Mouse (Mus musculus) liver, embryonic 11.5 days (tissue): Measurements from ENCODE around the gene Dach1. TPM values are rescaled to one million over a fixed set of nuclear protein-coding genes. Genes with fewer than 3 reads are reported as not detected.

ENCODE experiments used
- ATAC-seq: fragments of 200-750 bp; cut with Nextera tagmentation; replicated peaks from 2 replicates; pipeline ENCODE4 v1.8.0; 2017; ENCODE audit warnings: moderate number of reproducible peaks, mild to moderate bottlenecking, moderate TSS enrichment, moderate library complexity; ENCODE audit not compliant: low FRiP score
- DNase-seq: peaks from one replicate; pipeline ENCODE4 v3.0.0-alpha.2; 2017; ENCODE audit warnings: low spot score
- H3K27ac ChIP-seq: fragments of 300-500 bp; sonication (generic); 2 replicates; pipeline ENCODE4 v1.5.1; 2014; ENCODE audit warnings: mild to moderate bottlenecking, low read depth, low read length, control low read depth
- H3K27me3 ChIP-seq: fragments of 300-500 bp; sonication (generic); replicated peaks from 2 replicates; pipeline ENCODE4 v1.6.1; 2014; ENCODE audit warnings: low read length, mixed read lengths; ENCODE audit not compliant: control insufficient read depth, insufficient read depth
- H3K36me3 ChIP-seq: fragments of 300-500 bp; sonication (generic); 2 replicates; pipeline ENCODE4 v1.6.1; 2014; ENCODE audit warnings: mild to moderate bottlenecking, low read length, moderate library complexity, mixed read lengths; ENCODE audit not compliant: control insufficient read depth, insufficient read depth
- H3K4me1 ChIP-seq: fragments of 300-500 bp; sonication (generic); replicated peaks from 2 replicates; pipeline ENCODE4 v1.6.1; 2014; ENCODE audit warnings: low read length, mixed read lengths; ENCODE audit not compliant: control insufficient read depth, insufficient read depth
- H3K4me2 ChIP-seq: fragments of 300-500 bp; sonication (generic); 2 replicates; pipeline ENCODE4 v1.6.1; 2014; ENCODE audit warnings: mild to moderate bottlenecking, control low read depth, moderate library complexity
- H3K4me3 ChIP-seq: fragments of 300-500 bp; sonication (generic); 2 replicates; pipeline ENCODE4 v1.5.1; 2014; ENCODE audit warnings: low read depth, low read length, control low read depth
- H3K9ac ChIP-seq: fragments of 300-500 bp; sonication (generic); 2 replicates; pipeline ENCODE4 v1.6.1; 2014; ENCODE audit warnings: low read depth, low read length, control low read depth
- H3K9me3 ChIP-seq: fragments of 300-500 bp; sonication (generic); 2 replicates; pipeline ENCODE4 v1.6.1; 2016; ENCODE audit warnings: low read length, inconsistent platforms, mixed read lengths; ENCODE audit not compliant: control insufficient read depth
- WGBS: fragments of 180-500 bp; shearing (Covaris S2); extraction: QIAGEN DNeasy Blood & Tissue Kit; methylation state at CpG from one replicate; pipeline ENCODE4 v1.1.7; 2014; 5-methylcytosine and 5-hydroxymethylcytosine counted together
- polyA plus RNA-seq: library from polyadenylated mRNA; unstranded; fragments of >200 nt; fragmentation: Nextera tagmentation; extraction: Ambion mirVana; gene quantifications from 2 replicates; pipeline ENCODE4 v1.2.1, GENCODE M21; 2014

The Dach1 gene
- polyA plus RNA-seq, 1 experiment from 2014 or later, result 0.70 TPM

GRCm38 (mm10) chr14:97881976-97882375 lies 287.6 kb downstream of the Dach1 start:
- WGBS, result 36% methylated on average over 1 of the region's 1 CpGs
- no peak overlapping the region for H3K27ac ChIP-seq
- H3K4me2 ChIP-seq, result no peak overlapping the region
- H3K36me3 ChIP-seq, result no peaks in the 10 kb centered on the region
- DNase-seq (no peak), ATAC-seq (no peak)
- no peak overlapping the region for H3K4me3 ChIP-seq
- no peak overlapping the region for H3K9ac ChIP-seq
- H3K27me3 ChIP-seq, result no peaks in the 10 kb centered on the region
- no peaks in the 10 kb centered on the region for H3K4me1 ChIP-seq
- H3K9me3 ChIP-seq, result no peaks in the 10 kb centered on the region

- Histone ChIP-seq H3K4me1 (no peaks in the 10 kb centered on the region), H3K4me2 (no peak overlapping the region), H3K27me3 (no peaks in the 10 kb centered on the region), H3K27ac (no peak overlapping the region), H3K9me3 (no peaks in the 10 kb centered on the region), H3K9ac (no peak overlapping the region), H3K36me3 (no peaks in the 10 kb centered on the region), H3K4me3 (no peak overlapping the region)
- DNase-seq (no peak), ATAC-seq (no peak)
- 72% methylated on average over 2 of the region's 2 CpGs for WGBS
These were observed 298.6 kb downstream of the Dach1 start for GRCm38 (mm10) chr14:97871001-97871400.

GRCm38 (mm10) chr14:97858384-97858783 lies 311.2 kb downstream of the Dach1 start:
- ATAC-seq, result no peak
- 83% methylated on average over 3 of the region's 3 CpGs for WGBS
- Histone ChIP-seq H3K4me3 (no peak overlapping the region), H3K27ac (no peak overlapping the region), H3K36me3 (no peaks in the 10 kb centered on the region), H3K9me3 (no peaks in the 10 kb centered on the region), H3K4me1 (no peaks in the 10 kb centered on the region), H3K9ac (no peak overlapping the region), H3K27me3 (no peaks in the 10 kb centered on the region), H3K4me2 (no peak overlapping the region)
- no peak for DNase-seq

GRCm38 (mm10) chr14:97857276-97857675 lies 312.3 kb downstream of the Dach1 start:
- no peak overlapping the region for H3K9ac ChIP-seq
- 66% methylated on average over 2 of the region's 2 CpGs for WGBS

GRCm38 (mm10) chr14:97855345-97855744 lies 314.2 kb downstream of the Dach1 start:
- Histone ChIP-seq H3K9me3 (no peaks in the 10 kb centered on the region), H3K9ac (no peak overlapping the region), H3K4me1 (no peaks in the 10 kb centered on the region), H3K27ac (no peak overlapping the region), H3K36me3 (no peaks in the 10 kb centered on the region), H3K4me2 (no peak overlapping the region), H3K27me3 (no peaks in the 10 kb centered on the region), H3K4me3 (no peak overlapping the region)
- DNase-seq (no peak), ATAC-seq (no peak)
- WGBS, result 64% methylated on average over 1 of the region's 1 CpGs

More at GRCm38 (mm10) chr14:97857276-97857675, 312.3 kb downstream of the Dach1 start:
- H3K9me3 ChIP-seq, result no peaks in the 10 kb centered on the region
- H3K4me2 ChIP-seq, result no peak overlapping the region
- H3K4me1 ChIP-seq, result no peaks in the 10 kb centered on the region
- no peak overlapping the region for H3K4me3 ChIP-seq
- H3K27ac ChIP-seq, result no peak overlapping the region
- H3K36me3 ChIP-seq, result no peaks in the 10 kb centered on the region
- no peak for ATAC-seq
- no peak for DNase-seq
- H3K27me3 ChIP-seq, result no peaks in the 10 kb centered on the region

- no peak for ATAC-seq
These were observed 319.1 kb downstream of the Dach1 start for GRCm38 (mm10) chr14:97850486-97850885.

GRCm38 (mm10) chr14:97847641-97848040 lies 321.9 kb downstream of the Dach1 start:
- no peak overlapping the region for H3K27ac ChIP-seq
- no peaks in the 10 kb centered on the region for H3K27me3 ChIP-seq
- H3K9me3 ChIP-seq, result no peaks in the 10 kb centered on the region
- H3K4me2 ChIP-seq, result no peak overlapping the region
- 81% methylated on average over 1 of the region's 1 CpGs for WGBS
- no peak overlapping the region for H3K9ac ChIP-seq
- H3K36me3 ChIP-seq, result no peaks in the 10 kb centered on the region
- ATAC-seq (no peak), DNase-seq (no peak)
- no peaks in the 10 kb centered on the region for H3K4me1 ChIP-seq
- no peak overlapping the region for H3K4me3 ChIP-seq

More at GRCm38 (mm10) chr14:97850486-97850885, 319.1 kb downstream of the Dach1 start:
- no peak overlapping the region for H3K4me2 ChIP-seq
- H3K4me1 ChIP-seq, result no peaks in the 10 kb centered on the region
- no peak for DNase-seq
- H3K4me3 ChIP-seq, result no peak overlapping the region
- no peaks in the 10 kb centered on the region for H3K27me3 ChIP-seq
- H3K36me3 ChIP-seq, result no peaks in the 10 kb centered on the region
- WGBS, result 78% methylated on average over 4 of the region's 4 CpGs
- H3K27ac ChIP-seq, result no peak overlapping the region
- no peak overlapping the region for H3K9ac ChIP-seq
- no peaks in the 10 kb centered on the region for H3K9me3 ChIP-seq

- Histone ChIP-seq H3K27ac (no peak overlapping the region), H3K4me2 (no peak overlapping the region), H3K36me3 (no peaks in the 10 kb centered on the region), H3K27me3 (no peaks in the 10 kb centered on the region), H3K4me3 (no peak overlapping the region), H3K4me1 (no peaks in the 10 kb centered on the region), H3K9ac (no peak overlapping the region), H3K9me3 (no peaks in the 10 kb centered on the region)
- DNase-seq (no peak), ATAC-seq (no peak)
- 82% methylated on average over 5 of the region's 5 CpGs for WGBS
These were observed 330.3 kb downstream of the Dach1 start for GRCm38 (mm10) chr14:97839275-97839674.

GRCm38 (mm10) chr14:97829865-97830264 lies 339.7 kb downstream of the Dach1 start:
- Histone ChIP-seq H3K4me2 (no peak overlapping the region), H3K36me3 (no peaks in the 10 kb centered on the region), H3K4me1 (no peaks in the 10 kb centered on the region), H3K9me3 (no peaks in the 10 kb centered on the region), H3K9ac (no peak overlapping the region), H3K27me3 (no peaks in the 10 kb centered on the region), H3K4me3 (no peak overlapping the region), H3K27ac (no peak overlapping the region)
- ATAC-seq (no peak), DNase-seq (no peak)
- WGBS, result 75% methylated on average over 3 of the region's 3 CpGs
